Mouse (Mus musculus): ENCODE measurements around the gene 1700129C05Rik. TPM values are rescaled to one million over a fixed set of nuclear protein-coding genes. Genes with fewer than 3 reads are reported as not detected.

1700129C05Rik gene
- not detected for polyA plus RNA-seq (2014; fragmentation: Illumina TruSeq; extraction: RNeasy Lipid Tissue Mini Kit (QIAGEN cat#74804); ENCODE audit: insufficient read depth, low read depth, low replicate concordance)

GRCm38 (mm10) chr14:59142793-59143192 is at the start of gene 1700129C05Rik:
Gene 1700129C05Rik, minus strand, starts transcription at chr14:59142893.

GRCm38 (mm10) chr14:59178649-59179048 is 36.0 kb upstream of the 1700129C05Rik start, which contains the start of gene Gm5142:
Gene Gm5142, minus strand, starts transcription at chr14:59178749.

Other genes with a start within 250 kb of the 1700129C05Rik start
- not detected for gene Gm5142, start 35.9 kb upstream of the 1700129C05Rik start, polyA plus RNA-seq (2014; fragmentation: Illumina TruSeq; extraction: RNeasy Lipid Tissue Mini Kit (QIAGEN cat#74804); ENCODE audit: insufficient read depth, low read depth, low replicate concordance)
- gene Rcbtb1, start 58.3 kb upstream of the 1700129C05Rik start, polyA plus RNA-seq (2014; fragmentation: Illumina TruSeq; extraction: RNeasy Lipid Tissue Mini Kit (QIAGEN cat#74804); ENCODE audit: insufficient read depth, low read depth, low replicate concordance) = 12.1 TPM
- 0.49 TPM for gene Gm6904, start 117.3 kb upstream of the 1700129C05Rik start, polyA plus RNA-seq (2014; fragmentation: Illumina TruSeq; extraction: RNeasy Lipid Tissue Mini Kit (QIAGEN cat#74804); ENCODE audit: insufficient read depth, low read depth, low replicate concordance)
- gene Phf11a, start 154.6 kb upstream of the 1700129C05Rik start, polyA plus RNA-seq (2014; fragmentation: Illumina TruSeq; extraction: RNeasy Lipid Tissue Mini Kit (QIAGEN cat#74804); ENCODE audit: insufficient read depth, low read depth, low replicate concordance) = 1.1 TPM
- 7.6 TPM for gene Phf11b, start 198.5 kb upstream of the 1700129C05Rik start, polyA plus RNA-seq (2014; fragmentation: Illumina TruSeq; extraction: RNeasy Lipid Tissue Mini Kit (QIAGEN cat#74804); ENCODE audit: insufficient read depth, low read depth, low replicate concordance)
- 18.9 TPM for gene Phf11d, start 222.6 kb upstream of the 1700129C05Rik start, polyA plus RNA-seq (2014; fragmentation: Illumina TruSeq; extraction: RNeasy Lipid Tissue Mini Kit (QIAGEN cat#74804); ENCODE audit: insufficient read depth, low read depth, low replicate concordance)